Mouse (Mus musculus): ENCODE measurements around the gene Sptbn4. TPM values are rescaled to one million over a fixed set of nuclear protein-coding genes. Genes with fewer than 3 reads are reported as not detected.

The Sptbn4 gene
- polyA plus RNA-seq, 1 experiment from 2014 or later = 0.40 TPM

DNA sequence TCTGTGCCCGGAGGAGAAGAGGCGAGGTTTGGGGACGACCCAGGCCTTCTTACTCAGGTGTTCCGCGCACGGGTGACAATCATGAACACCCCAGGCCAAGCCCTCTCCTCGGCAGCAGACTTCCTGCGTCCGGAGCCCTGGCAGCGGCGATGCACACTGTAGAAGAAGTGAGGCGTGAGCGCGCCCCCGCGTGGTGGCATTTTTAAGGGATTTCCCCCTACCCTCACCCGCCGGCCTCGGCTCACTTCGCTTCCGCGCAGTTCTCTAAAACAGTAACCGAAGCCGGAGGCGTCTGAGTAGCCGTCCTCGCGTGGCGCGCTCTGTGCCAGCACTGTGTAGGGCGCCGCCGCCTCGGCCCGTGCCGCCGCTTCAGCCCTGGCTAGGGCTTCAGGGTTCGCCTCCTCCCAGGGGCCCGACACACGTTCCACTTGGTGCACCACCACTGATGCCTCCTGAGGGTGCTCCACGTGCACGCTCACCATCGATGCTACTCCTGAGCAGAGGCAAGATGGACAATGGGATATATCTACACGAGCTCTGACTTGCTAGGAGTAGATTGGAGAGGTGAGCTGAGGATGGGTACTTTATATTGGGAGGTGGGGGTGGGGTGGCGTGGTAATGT is 118.0 kb downstream of the Sptbn4 start:
- no peaks in the 10 kb centered on the region for H3K9me3 ChIP-seq (ENCODE audit: control insufficient read depth, low read length)
- H3K4me1 ChIP-seq (ENCODE audit: control insufficient read depth, insufficient read depth, low read length) = peaks cover 42% of the 10 kb centered on the region
- H3K4me2 ChIP-seq (ENCODE audit: low read depth, low read length) = peak overlapping the region; percentile 99
- DNase-seq (ENCODE audit: low spot score) (peak; percentile 88), ATAC-seq (ENCODE audit: low read depth) (peak; percentile 24; the same call in 1 of the 2 replicates)
- H3K9ac ChIP-seq (ENCODE audit: low read depth, low read length) = no peak overlapping the region; the same call in 1 of the 2 replicates
- no peak overlapping the region for H3K27ac ChIP-seq (replicated peaks; ENCODE audit: low read depth, low read length)
- peaks cover 80% of the 10 kb centered on the region for H3K27me3 ChIP-seq (replicated peaks; ENCODE audit: control insufficient read depth, insufficient read depth, low read length)
- WGBS = 9% methylated on average over 29 of the region's 45 CpGs
- peaks cover 11% of the 10 kb centered on the region for H3K36me3 ChIP-seq (ENCODE audit: control insufficient read depth, insufficient read depth, low read length)
- H3K4me3 ChIP-seq (ENCODE audit: low read depth, low read length) = peak overlapping the region; percentile 60

DNA sequence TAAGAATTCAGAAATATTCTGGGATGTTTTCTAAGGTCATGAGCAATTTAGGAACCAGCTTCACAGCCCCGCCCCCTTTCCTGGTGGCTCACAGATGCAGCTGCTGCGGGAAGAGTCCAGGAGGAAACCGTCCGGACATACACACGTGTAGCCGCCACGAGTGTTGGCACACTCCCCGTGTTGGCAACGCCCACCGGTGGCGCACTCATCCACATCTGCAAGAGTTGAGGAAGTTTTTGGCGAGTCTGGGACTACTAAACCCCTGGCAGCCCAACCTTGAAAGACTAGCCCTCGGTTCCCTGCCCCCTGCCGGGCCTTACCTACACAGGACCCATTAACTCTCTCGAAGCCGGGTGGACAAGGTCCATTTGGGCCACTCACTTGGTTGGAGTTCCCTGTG is 118.8 kb downstream of the Sptbn4 start:
- Histone ChIP-seq H3K4me1 (ENCODE audit: control insufficient read depth, insufficient read depth, low read length) (peaks cover 34% of the 10 kb centered on the region), H3K27me3 (replicated peaks; ENCODE audit: control insufficient read depth, insufficient read depth, low read length) (peaks cover 74% of the 10 kb centered on the region), H3K36me3 (ENCODE audit: control insufficient read depth, insufficient read depth, low read length) (peaks cover 13% of the 10 kb centered on the region), H3K4me2 (ENCODE audit: low read depth, low read length) (no peak overlapping the region), H3K4me3 (ENCODE audit: low read depth, low read length) (no peak overlapping the region), H3K9ac (ENCODE audit: low read depth, low read length) (no peak overlapping the region), H3K27ac (replicated peaks; ENCODE audit: low read depth, low read length) (no peak overlapping the region), H3K9me3 (ENCODE audit: control insufficient read depth, low read length) (no peaks in the 10 kb centered on the region)
- no peak for ATAC-seq (ENCODE audit: low read depth)
- 38% methylated on average over 16 of the region's 16 CpGs for WGBS
- no peak for DNase-seq (ENCODE audit: low spot score)

DNA sequence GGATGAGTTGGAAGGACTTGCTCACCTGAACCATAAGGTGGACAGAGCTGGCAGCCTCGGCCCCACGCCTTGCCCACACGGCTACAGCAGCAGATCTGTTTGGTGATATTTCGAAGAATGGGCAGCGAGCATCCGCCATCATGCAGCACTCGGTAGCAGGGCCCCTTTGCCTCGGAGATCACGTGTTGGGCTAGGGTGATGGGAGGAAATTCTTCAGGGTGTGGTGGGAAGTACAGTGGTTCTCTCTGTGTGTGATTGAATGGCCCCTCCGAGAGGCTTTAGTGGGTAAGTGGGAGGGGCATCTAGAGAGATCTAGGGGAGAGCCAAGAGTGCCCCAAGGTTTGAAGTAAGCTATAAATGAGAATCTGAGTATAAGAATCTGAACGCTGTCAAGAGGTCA is 119.3 kb downstream of the Sptbn4 start:
- peaks cover 72% of the 10 kb centered on the region for H3K27me3 ChIP-seq (replicated peaks; ENCODE audit: control insufficient read depth, insufficient read depth, low read length)
- DNase-seq (ENCODE audit: low spot score) (no peak), ATAC-seq (ENCODE audit: low read depth) (no peak)
- no peaks in the 10 kb centered on the region for H3K9me3 ChIP-seq (ENCODE audit: control insufficient read depth, low read length)
- H3K27ac ChIP-seq (replicated peaks; ENCODE audit: low read depth, low read length) = no peak overlapping the region
- no peak overlapping the region for H3K9ac ChIP-seq (ENCODE audit: low read depth, low read length)
- WGBS = 82% methylated on average over 11 of the region's 11 CpGs
- H3K36me3 ChIP-seq (ENCODE audit: control insufficient read depth, insufficient read depth, low read length) = peaks cover 17% of the 10 kb centered on the region
- H3K4me2 ChIP-seq (ENCODE audit: low read depth, low read length) = no peak overlapping the region
- H3K4me3 ChIP-seq (ENCODE audit: low read depth, low read length) = no peak overlapping the region
- peaks cover 33% of the 10 kb centered on the region for H3K4me1 ChIP-seq (ENCODE audit: control insufficient read depth, insufficient read depth, low read length)

DNA sequence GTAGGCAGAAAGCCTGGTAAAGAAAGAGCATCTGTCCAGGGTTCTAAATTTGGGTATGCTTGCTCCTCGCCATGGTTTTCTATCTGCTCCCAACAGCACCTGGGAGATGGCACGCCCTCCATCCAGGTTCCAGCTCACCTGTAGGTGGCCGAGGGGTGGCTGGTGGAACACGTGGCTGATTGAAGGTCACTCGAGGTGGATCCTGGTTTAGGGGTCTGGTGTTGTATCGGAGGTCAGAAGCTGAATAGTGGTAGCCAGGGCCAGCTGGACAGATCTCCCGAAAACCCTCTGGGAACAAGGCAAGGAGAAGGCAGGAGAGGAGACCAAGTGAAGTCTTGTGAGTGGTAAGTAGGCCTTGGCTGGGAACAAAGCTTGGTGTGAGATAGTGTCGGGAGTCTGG is 120.0 kb downstream of the Sptbn4 start:
- ATAC-seq (ENCODE audit: low read depth) (no peak), DNase-seq (ENCODE audit: low spot score) (no peak)
- Histone ChIP-seq H3K4me2 (ENCODE audit: low read depth, low read length) (no peak overlapping the region), H3K4me1 (ENCODE audit: control insufficient read depth, insufficient read depth, low read length) (peaks cover 30% of the 10 kb centered on the region), H3K36me3 (ENCODE audit: control insufficient read depth, insufficient read depth, low read length) (peaks cover 23% of the 10 kb centered on the region), H3K4me3 (ENCODE audit: low read depth, low read length) (no peak overlapping the region), H3K27ac (replicated peaks; ENCODE audit: low read depth, low read length) (no peak overlapping the region), H3K9me3 (ENCODE audit: control insufficient read depth, low read length) (no peaks in the 10 kb centered on the region), H3K9ac (ENCODE audit: low read depth, low read length) (no peak overlapping the region), H3K27me3 (replicated peaks; ENCODE audit: control insufficient read depth, insufficient read depth, low read length) (peaks cover 65% of the 10 kb centered on the region)
- 96% methylated on average over 8 of the region's 8 CpGs for WGBS

DNA sequence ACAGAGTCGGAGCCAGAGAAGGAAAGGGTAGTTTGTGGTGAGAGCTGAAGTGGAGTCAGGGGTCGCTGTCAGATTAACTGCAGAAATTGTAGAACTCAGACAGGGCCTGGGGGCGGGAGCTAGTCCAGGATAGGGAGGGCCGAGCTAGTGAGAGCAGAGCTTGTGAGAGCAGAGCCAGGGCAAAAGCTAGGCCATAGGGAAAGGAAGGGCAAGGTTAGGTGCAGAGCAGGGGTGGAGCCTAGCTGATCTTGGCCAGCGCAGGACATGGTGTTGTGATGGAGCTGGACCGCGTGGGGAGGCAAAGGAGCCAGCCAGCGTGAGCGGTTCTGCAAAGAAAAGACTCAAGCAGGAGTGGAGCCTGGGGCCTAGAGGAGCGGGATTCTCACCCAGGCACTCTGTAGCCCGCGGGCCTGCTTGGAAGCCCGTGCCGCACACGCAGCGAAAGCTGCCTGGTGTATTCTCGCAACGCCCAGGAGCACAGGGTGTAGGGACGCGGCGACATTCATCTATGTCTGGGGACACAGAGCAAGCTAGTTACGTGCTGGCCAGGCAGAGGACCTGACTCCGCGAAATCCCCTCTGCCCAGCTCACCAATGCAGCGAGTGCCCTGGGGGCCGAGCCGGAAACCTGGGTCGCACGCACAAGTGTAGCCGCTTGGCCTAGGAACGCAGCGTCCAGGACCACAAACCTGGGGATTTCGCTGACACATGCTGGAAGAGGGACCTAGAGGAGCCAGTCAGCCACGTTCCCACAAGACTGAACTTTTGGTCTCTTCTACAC is 121.2 kb downstream of the Sptbn4 start:
- peak overlapping the region; percentile 31 for H3K4me3 ChIP-seq (ENCODE audit: low read depth, low read length)
- peaks cover 23% of the 10 kb centered on the region for H3K36me3 ChIP-seq (ENCODE audit: control insufficient read depth, insufficient read depth, low read length)
- H3K4me2 ChIP-seq (ENCODE audit: low read depth, low read length) = peak overlapping the region; percentile 49
- no peak overlapping the region for H3K27ac ChIP-seq (replicated peaks; ENCODE audit: low read depth, low read length)
- H3K9me3 ChIP-seq (ENCODE audit: control insufficient read depth, low read length) = no peaks in the 10 kb centered on the region
- peak overlapping the region; percentile 19; the same call in 1 of the 2 replicates for H3K9ac ChIP-seq (ENCODE audit: low read depth, low read length)
- H3K4me1 ChIP-seq (ENCODE audit: control insufficient read depth, insufficient read depth, low read length) = peaks cover 21% of the 10 kb centered on the region; the same call in 1 of the 2 replicates
- DNase-seq (ENCODE audit: low spot score) (no peak), ATAC-seq (ENCODE audit: low read depth) (no peak)
- 42% methylated on average over 31 of the region's 34 CpGs for WGBS
- H3K27me3 ChIP-seq (replicated peaks; ENCODE audit: control insufficient read depth, insufficient read depth, low read length) = peaks cover 57% of the 10 kb centered on the region

DNA sequence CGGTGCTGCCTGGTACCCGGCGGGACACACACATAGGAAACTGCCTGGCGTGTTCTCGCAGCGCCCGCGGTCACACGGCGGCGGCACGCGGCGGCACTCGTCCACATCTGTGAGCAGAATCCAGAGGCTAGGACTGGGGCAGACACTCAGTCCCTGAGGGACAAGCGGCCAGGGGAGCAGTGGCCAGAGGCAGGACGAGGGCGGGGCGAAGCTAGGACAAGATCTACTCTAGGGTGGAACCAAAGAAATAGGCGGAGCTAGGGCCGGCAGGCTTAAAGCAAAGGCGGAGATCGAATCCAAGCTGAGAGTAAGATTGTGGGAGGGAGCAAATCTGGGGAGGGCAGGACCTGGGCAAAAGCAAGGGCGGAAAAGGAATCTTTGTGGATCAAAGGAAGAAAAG is 121.8 kb downstream of the Sptbn4 start:
- Histone ChIP-seq H3K36me3 (ENCODE audit: control insufficient read depth, insufficient read depth, low read length) (peaks cover 23% of the 10 kb centered on the region), H3K4me2 (ENCODE audit: low read depth, low read length) (peak overlapping the region; percentile 49), H3K27ac (replicated peaks; ENCODE audit: low read depth, low read length) (no peak overlapping the region), H3K27me3 (replicated peaks; ENCODE audit: control insufficient read depth, insufficient read depth, low read length) (peaks cover 53% of the 10 kb centered on the region), H3K4me3 (ENCODE audit: low read depth, low read length) (peak overlapping the region; percentile 31), H3K9me3 (ENCODE audit: control insufficient read depth, low read length) (no peaks in the 10 kb centered on the region), H3K4me1 (ENCODE audit: control insufficient read depth, insufficient read depth, low read length) (peaks cover 19% of the 10 kb centered on the region; the same call in 1 of the 2 replicates), H3K9ac (ENCODE audit: low read depth, low read length) (peak overlapping the region; percentile 52)
- ATAC-seq (ENCODE audit: low read depth) (no peak), DNase-seq (ENCODE audit: low spot score) (peak; percentile 58)
- WGBS = 3% methylated on average over 24 of the region's 24 CpGs

DNA sequence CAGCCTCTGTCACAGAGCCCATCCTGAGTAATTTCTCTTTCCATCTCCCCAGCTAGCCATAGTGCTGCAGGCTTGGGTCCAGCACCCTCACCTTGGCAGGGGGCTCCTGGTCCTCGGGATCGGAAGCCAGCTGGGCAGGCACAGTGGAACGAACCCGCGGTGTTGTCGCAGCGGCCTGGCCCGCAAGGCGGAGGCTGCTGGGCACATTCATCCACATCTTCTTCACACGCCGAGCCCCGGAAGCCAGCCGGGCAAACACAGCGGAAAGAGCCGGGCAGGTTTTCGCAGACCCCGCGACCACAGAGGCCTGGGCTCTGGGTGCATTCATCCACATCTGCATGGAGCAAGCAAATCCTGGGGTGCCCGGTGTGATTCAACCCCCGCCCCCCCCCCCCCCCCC is 122.6 kb downstream of the Sptbn4 start:
- Histone ChIP-seq H3K27ac (replicated peaks; ENCODE audit: low read depth, low read length) (no peak overlapping the region), H3K9me3 (ENCODE audit: control insufficient read depth, low read length) (no peaks in the 10 kb centered on the region), H3K4me1 (ENCODE audit: control insufficient read depth, insufficient read depth, low read length) (peaks cover 13% of the 10 kb centered on the region; the same call in 1 of the 2 replicates), H3K36me3 (ENCODE audit: control insufficient read depth, insufficient read depth, low read length) (peaks cover 23% of the 10 kb centered on the region), H3K9ac (ENCODE audit: low read depth, low read length) (no peak overlapping the region), H3K4me2 (ENCODE audit: low read depth, low read length) (no peak overlapping the region), H3K27me3 (replicated peaks; ENCODE audit: control insufficient read depth, insufficient read depth, low read length) (peaks cover 46% of the 10 kb centered on the region), H3K4me3 (ENCODE audit: low read depth, low read length) (no peak overlapping the region)
- WGBS = 57% methylated on average over 17 of the region's 20 CpGs
- ATAC-seq (ENCODE audit: low read depth) (no peak), DNase-seq (ENCODE audit: low spot score) (no peak)

DNA sequence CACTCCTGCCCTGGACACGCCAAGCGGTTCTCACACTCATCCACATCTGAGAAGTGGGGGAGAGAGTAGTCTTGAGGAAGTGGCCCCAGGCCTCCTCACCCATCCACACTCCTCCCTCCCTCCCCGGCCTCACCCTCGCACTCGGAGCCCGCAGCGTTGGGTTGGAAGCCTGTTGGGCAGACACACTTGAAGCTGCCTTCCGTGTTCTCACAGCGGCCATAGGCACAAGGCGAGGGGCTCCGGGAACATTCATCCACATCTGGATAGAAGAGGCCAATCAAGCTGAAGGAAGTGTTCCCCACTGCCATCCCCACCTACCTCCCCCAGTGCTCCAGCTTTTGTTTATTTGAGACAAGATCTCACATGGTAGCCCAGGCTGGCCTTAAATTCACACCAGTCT is 123.3 kb downstream of the Sptbn4 start:
- Histone ChIP-seq H3K4me2 (ENCODE audit: low read depth, low read length) (no peak overlapping the region), H3K4me3 (ENCODE audit: low read depth, low read length) (no peak overlapping the region), H3K27me3 (replicated peaks; ENCODE audit: control insufficient read depth, insufficient read depth, low read length) (peaks cover 39% of the 10 kb centered on the region), H3K4me1 (ENCODE audit: control insufficient read depth, insufficient read depth, low read length) (peaks cover 9% of the 10 kb centered on the region; the same call in 1 of the 2 replicates), H3K9ac (ENCODE audit: low read depth, low read length) (no peak overlapping the region), H3K36me3 (ENCODE audit: control insufficient read depth, insufficient read depth, low read length) (peaks cover 28% of the 10 kb centered on the region), H3K9me3 (ENCODE audit: control insufficient read depth, low read length) (no peaks in the 10 kb centered on the region), H3K27ac (replicated peaks; ENCODE audit: low read depth, low read length) (no peak overlapping the region)
- ATAC-seq (ENCODE audit: low read depth) = no peak
- WGBS = 98% methylated on average over 11 of the region's 11 CpGs
- DNase-seq (ENCODE audit: low spot score) = no peak

All from embryonic facial prominence, embryonic 14.5 days (tissue).